Mouse (Mus musculus) C2C12 (cell line): ENCODE results near the gene Tspoap1. TPM values are rescaled to one million over a fixed set of nuclear protein-coding genes. Genes with fewer than 3 reads are reported as not detected.

Experiments
- H3K27me3 ChIP-seq: one replicate; pipeline ENCODE4 v1.6.1; 2011; ENCODE audit not compliant: control insufficient read depth, insufficient read depth, insufficient read length
- H3K36me3 ChIP-seq: one replicate; pipeline ENCODE4 v1.6.1; 2011; ENCODE audit not compliant: control insufficient read depth, insufficient read depth
- H3K4me3 ChIP-seq: one replicate; pipeline ENCODE4 v1.5.1; 2011; ENCODE audit warnings: mild to moderate bottlenecking, control low read depth; ENCODE audit not compliant: poor library complexity, insufficient read depth, severe bottlenecking
- H3K79me2 ChIP-seq: one replicate; pipeline ENCODE4 v1.6.1; 2011; ENCODE audit not compliant: control insufficient read depth, insufficient read depth
- H3K79me3 ChIP-seq: one replicate; pipeline ENCODE4 v1.6.1; 2011; ENCODE audit warnings: low read depth, control low read depth
- H3ac ChIP-seq: one replicate; pipeline ENCODE3; 2011; ENCODE audit warnings: low read depth; ENCODE audit not compliant: control insufficient read depth, insufficient read length
- CEBPB ChIP-seq: IDR thresholded peaks from one replicate; pipeline ENCODE4 v1.6.1; 2011; ENCODE audit warnings: low read depth, mild to moderate bottlenecking, control low read depth, moderate library complexity
- CTCF ChIP-seq: IDR thresholded peaks from one replicate; pipeline ENCODE4 v1.5.1; 2011; ENCODE audit not compliant: control insufficient read depth, insufficient read depth, insufficient read length
- FOSL1 ChIP-seq: IDR thresholded peaks from one replicate; pipeline ENCODE4 v1.8.0; 2011; ENCODE audit warnings: mild to moderate bottlenecking, low read length; ENCODE audit not compliant: poor library complexity, insufficient read depth, severe bottlenecking
- MAX ChIP-seq: IDR thresholded peaks from one replicate; pipeline ENCODE4 v1.6.1; 2011; ENCODE audit warnings: mild to moderate bottlenecking, control low read depth
- MYOD1 ChIP-seq: IDR thresholded peaks from one replicate; pipeline ENCODE4 v1.6.1; 2011; ENCODE audit warnings: low read depth; ENCODE audit not compliant: control insufficient read depth, insufficient read length
- MYOG ChIP-seq: IDR thresholded peaks from one replicate; pipeline ENCODE4 v1.6.1; 2011; ENCODE audit not compliant: control insufficient read depth, insufficient read length; ENCODE audit errors: extremely low read depth
- USF1 ChIP-seq: IDR thresholded peaks from one replicate; pipeline ENCODE4 v1.6.1; 2011; ENCODE audit warnings: low read depth, mild to moderate bottlenecking, control low read depth, moderate library complexity
- long read RNA-seq, 2 experiments: library from polyadenylated mRNA; unstranded; transcript quantifications; one replicate each; pipeline ENCODE4 v2.0.0; 2019 to 2020
- polyA plus RNA-seq: library from polyadenylated mRNA; unstranded; fragments of >200 nt; fragmentation: generic; extraction: Trizol; gene quantifications from one replicate; pipeline ENCODE4 v1.2.1, GENCODE M21; 2012; ENCODE audit warnings: missing spikeins

Gene Tspoap1
- not detected for polyA plus RNA-seq
- long read RNA-seq, experiment 1 = 0 reads
- long read RNA-seq, experiment 2 = 0 reads

DNA sequence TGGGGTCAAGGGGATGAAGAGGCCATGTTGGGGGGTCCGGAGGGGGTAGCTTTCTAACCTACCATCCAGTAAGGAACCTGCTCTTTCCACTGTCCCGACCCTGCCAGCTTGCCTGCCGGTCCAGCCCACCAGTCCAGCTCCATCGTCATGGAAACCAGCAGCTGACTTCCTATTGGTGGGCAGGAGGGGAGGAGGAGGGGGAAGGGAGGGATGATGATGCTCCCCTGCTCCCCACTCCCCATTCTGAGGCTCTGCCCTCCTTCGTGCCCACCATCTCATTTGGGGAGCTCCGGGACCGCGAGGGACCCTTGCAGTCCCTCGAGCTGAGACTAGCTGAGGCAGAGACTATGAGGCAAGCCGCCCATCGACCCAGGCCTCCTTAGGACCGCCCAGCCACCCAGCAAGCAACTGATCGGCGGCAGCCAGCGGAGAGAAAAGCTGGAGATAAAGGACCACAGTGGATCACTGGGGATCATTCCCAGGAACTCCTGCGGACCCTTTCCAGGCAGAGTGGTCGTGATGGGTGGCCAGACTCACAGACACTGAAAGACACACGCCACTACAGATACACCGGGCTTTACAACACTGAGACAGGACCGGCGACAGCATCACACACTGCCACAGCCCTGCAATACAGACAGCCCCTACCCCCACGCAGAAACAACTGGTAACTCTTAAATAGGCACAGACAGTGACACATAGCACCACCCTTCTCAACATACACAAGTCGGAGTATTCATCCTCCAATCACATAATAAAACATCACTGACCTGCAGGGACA lies at the start of gene Tspoap1:
Tspoap1 (plus strand) TSS at position 241 of the 781 bp plus-strand sequence.
- H3K27me3 ChIP-seq = peaks cover 54% of the 10 kb centered on the region
- peaks cover 14% of the 10 kb centered on the region for H3K79me3 ChIP-seq
- no peak within 1 kb of the TSS for H3ac ChIP-seq
- H3K4me3 ChIP-seq = no peak within 1 kb of the TSS
- H3K79me2 ChIP-seq = peaks cover 19% of the 10 kb centered on the region
- peaks cover 9% of the 10 kb centered on the region for H3K36me3 ChIP-seq
- TF ChIP-seq MAX = no peak
- no peak for TF ChIP-seq USF1
- no peak for TF ChIP-seq MYOG
- no peak for TF ChIP-seq CEBPB
- TF ChIP-seq CTCF = no peak

DNA sequence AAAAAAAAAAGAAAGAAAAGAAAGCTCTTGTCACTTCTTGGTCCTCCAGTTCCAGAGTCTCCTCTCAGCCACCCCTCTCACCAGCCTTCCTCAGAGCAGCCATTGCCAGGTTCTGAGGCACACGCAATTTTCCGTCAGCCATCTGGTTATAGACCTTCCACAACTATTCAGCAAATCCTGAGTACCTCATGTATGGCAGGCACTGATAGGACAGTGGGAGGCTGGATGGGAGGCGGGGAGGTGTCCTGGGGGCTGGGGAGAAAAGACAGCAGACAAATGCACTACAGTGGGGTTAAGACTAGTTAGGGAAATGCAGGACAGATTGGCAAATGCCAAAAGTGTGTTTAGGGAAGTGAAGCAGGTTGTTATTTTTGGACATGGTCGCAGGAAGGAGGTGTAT lies 48.2 kb upstream of the Tspoap1 start:
- H3K36me3 ChIP-seq = no peaks in the 10 kb centered on the region
- H3K4me3 ChIP-seq = no peak overlapping the region
- peaks cover 58% of the 10 kb centered on the region for H3K27me3 ChIP-seq
- H3K79me2 ChIP-seq = no peaks in the 10 kb centered on the region
- no peak for TF ChIP-seq MYOD1
- no peak for TF ChIP-seq CEBPB
- no peak for TF ChIP-seq MYOG
- no peaks in the 10 kb centered on the region for H3K79me3 ChIP-seq
- H3ac ChIP-seq = no peak overlapping the region

DNA sequence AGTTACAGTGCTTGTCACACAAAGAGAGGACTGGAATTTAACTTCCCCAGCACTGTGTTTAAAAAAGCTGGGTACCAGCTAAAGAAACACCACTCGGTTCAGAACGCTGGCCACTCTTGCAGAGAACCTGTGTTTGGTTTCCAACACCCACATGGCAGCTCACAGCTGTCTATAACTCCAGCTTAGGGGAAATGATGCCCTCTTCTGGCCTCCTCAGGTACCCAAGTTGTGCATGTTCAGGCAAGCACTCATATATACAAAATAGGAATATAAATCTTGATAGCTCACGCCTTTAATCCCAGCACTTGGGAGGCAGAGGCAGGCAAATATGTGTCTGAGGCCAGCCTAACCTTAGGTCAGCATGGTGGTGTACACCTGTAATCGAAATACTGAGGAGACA lies 44.3 kb upstream of the Tspoap1 start:
- peaks cover 57% of the 10 kb centered on the region for H3K27me3 ChIP-seq
- H3K36me3 ChIP-seq = no peaks in the 10 kb centered on the region
- no peaks in the 10 kb centered on the region for H3K79me3 ChIP-seq
- H3K79me2 ChIP-seq = no peaks in the 10 kb centered on the region
- TF ChIP-seq USF1 (no peak), CEBPB (no peak), MYOG (no peak), MYOD1 (no peak), CTCF (no peak), FOSL1 (no peak), MAX (no peak)
- H3ac ChIP-seq = no peak overlapping the region
- no peak overlapping the region for H3K4me3 ChIP-seq

- Histone ChIP-seq H3ac (no peak overlapping the region), H3K36me3 (no peaks in the 10 kb centered on the region), H3K79me2 (no peaks in the 10 kb centered on the region), H3K79me3 (no peaks in the 10 kb centered on the region), H3K4me3 (no peak overlapping the region), H3K27me3 (peaks cover 73% of the 10 kb centered on the region)
- no peak for TF ChIP-seq FOSL1
- TF ChIP-seq CEBPB = no peak
- TF ChIP-seq MAX = no peak
- no peak for TF ChIP-seq USF1
- TF ChIP-seq CTCF = no peak
- no peak for TF ChIP-seq MYOG
- TF ChIP-seq MYOD1 = no peak
Measured at GRCm38 (mm10) chr11:87719526-87719925, 40.8 kb upstream of the Tspoap1 start.

DNA sequence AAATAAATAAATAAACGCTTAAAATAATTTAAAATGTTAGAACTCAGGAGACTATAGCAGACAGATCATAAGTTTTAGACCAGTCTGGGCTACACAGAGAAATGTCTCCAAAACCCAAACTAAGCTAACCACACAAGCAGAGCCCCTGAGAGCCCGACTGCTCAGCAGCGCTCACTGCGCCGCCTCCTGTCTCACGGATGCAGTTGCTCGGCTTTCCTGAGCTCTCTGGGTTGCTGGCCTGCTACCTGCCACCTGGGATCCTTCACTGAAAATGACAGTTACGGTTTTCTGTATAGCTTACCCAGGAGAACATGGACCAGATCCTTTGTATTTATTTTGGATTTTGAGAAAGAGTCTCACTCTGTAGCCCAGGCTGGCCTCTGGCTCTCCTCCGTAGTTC lies 40.0 kb upstream of the Tspoap1 start:
- Histone ChIP-seq H3ac (no peak overlapping the region), H3K4me3 (no peak overlapping the region), H3K79me2 (no peaks in the 10 kb centered on the region), H3K79me3 (no peaks in the 10 kb centered on the region), H3K27me3 (peaks cover 69% of the 10 kb centered on the region), H3K36me3 (no peaks in the 10 kb centered on the region)
- TF ChIP-seq CEBPB (no peak), USF1 (no peak), MYOG (no peak), CTCF (no peak), MYOD1 (no peak), FOSL1 (no peak), MAX (no peak)

DNA sequence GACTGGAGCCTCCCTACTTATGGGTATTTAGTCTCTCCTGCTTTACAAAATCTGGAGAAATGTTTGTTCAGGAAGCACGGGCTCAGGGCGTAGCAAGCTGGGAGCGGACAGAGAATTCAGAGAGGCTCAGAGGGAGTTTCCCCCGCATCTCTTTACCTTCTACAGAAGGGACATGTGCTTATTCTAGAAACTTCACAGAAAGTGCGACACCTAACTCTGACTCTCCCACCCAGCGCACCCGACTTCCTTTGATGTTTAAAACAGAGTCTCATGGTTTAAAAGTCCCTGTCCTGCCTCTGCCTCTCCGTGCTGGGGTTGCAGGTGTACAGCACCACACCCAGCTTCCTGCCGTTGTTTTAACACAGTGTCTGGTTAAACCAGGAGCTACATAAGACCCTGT lies 39.5 kb upstream of the Tspoap1 start:
- TF ChIP-seq MAX = no peak
- no peak for TF ChIP-seq MYOD1
- TF ChIP-seq FOSL1 = no peak
- no peak for TF ChIP-seq MYOG
- no peak for TF ChIP-seq CEBPB
- no peak for TF ChIP-seq USF1
- Histone ChIP-seq H3K79me2 (no peaks in the 10 kb centered on the region), H3K79me3 (no peaks in the 10 kb centered on the region), H3ac (no peak overlapping the region), H3K27me3 (peaks cover 70% of the 10 kb centered on the region), H3K4me3 (no peak overlapping the region), H3K36me3 (no peaks in the 10 kb centered on the region)
